Mouse (Mus musculus) layer of hippocampus, adult 11-12 months (tissue): ENCODE measurements around the gene Creb5.

Source experiments
- DNase-seq: peaks from one replicate; pipeline ENCODE4 v3.0.0; 2022; ENCODE audit warnings: low spot score

Creb5 gene

GRCm38 (mm10) chr6:53491331-53491730 is 204.3 kb downstream of the Creb5 start:
- DNase-seq, result no peak

- DNase-seq, result no peak
Measured at GRCm38 (mm10) chr6:53493864-53494263, 206.8 kb downstream of the Creb5 start.

GRCm38 (mm10) chr6:53495667-53496066 is 208.6 kb downstream of the Creb5 start:
- no peak for DNase-seq

GRCm38 (mm10) chr6:53496325-53496753 is 209.3 kb downstream of the Creb5 start:
- peak; percentile 11 for DNase-seq

- no peak for DNase-seq
Measured at GRCm38 (mm10) chr6:53497904-53498536, 210.9 kb downstream of the Creb5 start.

- DNase-seq, result no peak
Measured at GRCm38 (mm10) chr6:53499621-53500295, 212.7 kb downstream of the Creb5 start.

- no peak for DNase-seq
Measured at GRCm38 (mm10) chr6:53501236-53501635, 214.2 kb downstream of the Creb5 start.

GRCm38 (mm10) chr6:53506947-53507564 is 220.0 kb downstream of the Creb5 start:
- DNase-seq, result no peak

- no peak for DNase-seq
Measured at GRCm38 (mm10) chr6:53508847-53509494, 221.9 kb downstream of the Creb5 start.

GRCm38 (mm10) chr6:53510005-53510404 is 222.9 kb downstream of the Creb5 start:
- no peak for DNase-seq

- DNase-seq, result no peak
Measured at GRCm38 (mm10) chr6:53512226-53512625, 225.2 kb downstream of the Creb5 start.

- DNase-seq, result no peak
Measured at GRCm38 (mm10) chr6:53513380-53513779, 226.3 kb downstream of the Creb5 start.

GRCm38 (mm10) chr6:53514862-53515261 is 227.8 kb downstream of the Creb5 start:
- no peak for DNase-seq

GRCm38 (mm10) chr6:53515611-53516010 is 228.5 kb downstream of the Creb5 start:
- DNase-seq, result no peak

GRCm38 (mm10) chr6:53517371-53517945 is 230.4 kb downstream of the Creb5 start:
- DNase-seq, result no peak

- no peak for DNase-seq
Measured at GRCm38 (mm10) chr6:53523743-53524497, 236.8 kb downstream of the Creb5 start.

- no peak for DNase-seq
Measured at GRCm38 (mm10) chr6:53526460-53526859, 239.4 kb downstream of the Creb5 start.

GRCm38 (mm10) chr6:53530742-53531141 is 243.7 kb downstream of the Creb5 start:
- no peak for DNase-seq

GRCm38 (mm10) chr6:53531461-53531860 is 244.4 kb downstream of the Creb5 start:
- no peak for DNase-seq

- DNase-seq, result no peak
Measured at GRCm38 (mm10) chr6:53537530-53537929, 250.5 kb downstream of the Creb5 start.

- DNase-seq, result peak; percentile 8
Measured at GRCm38 (mm10) chr6:53541798-53542197, 254.7 kb downstream of the Creb5 start.

GRCm38 (mm10) chr6:53545483-53545900 is 258.4 kb downstream of the Creb5 start:
- DNase-seq, result no peak
